Mouse (Mus musculus): ENCODE measurements around the gene Psat1.

Gene Psat1

GRCm38 (mm10) chr19:15864129-15864528 is 83.0 kb downstream of the Psat1 start:
- no peak for DNase-seq (ENCODE audit: low spot score)

GRCm38 (mm10) chr19:15855379-15855778 is 91.8 kb downstream of the Psat1 start:
- DNase-seq (ENCODE audit: low spot score) = no peak

Measured in left cerebral cortex, adult 11 months (tissue).